Mouse (Mus musculus) forebrain, embryonic 15.5 days (tissue): Measurements from ENCODE around the gene Ubxn10. TPM values are rescaled to one million over a fixed set of nuclear protein-coding genes. Genes with fewer than 3 reads are reported as not detected.

ENCODE experiments used
- ATAC-seq: fragments of 200-750 bp; cut with Nextera tagmentation; replicated peaks from 2 replicates; pipeline ENCODE4 v1.8.0; 2017; ENCODE audit warnings: mild to moderate bottlenecking, moderate TSS enrichment, moderate library complexity
- H3K27ac ChIP-seq: fragments of 300-500 bp; sonication (generic); replicated peaks from 2 replicates; pipeline ENCODE4 v1.5.1; 2015; ENCODE audit warnings: mild to moderate bottlenecking, inconsistent platforms
- H3K27me3 ChIP-seq: fragments of 300-500 bp; sonication (generic); 2 replicates; pipeline ENCODE4 v1.6.1; 2015; ENCODE audit warnings: inconsistent platforms
- H3K36me3 ChIP-seq: fragments of 300-500 bp; sonication (generic); 2 replicates; pipeline ENCODE4 v1.6.1; 2015; ENCODE audit warnings: mild to moderate bottlenecking, inconsistent platforms
- H3K4me1 ChIP-seq: fragments of 300-500 bp; sonication (generic); 2 replicates; pipeline ENCODE4 v1.6.1; 2015; ENCODE audit warnings: inconsistent platforms
- H3K4me2 ChIP-seq: fragments of 300-500 bp; sonication (generic); replicated peaks from 2 replicates; pipeline ENCODE4 v1.6.1; 2015; ENCODE audit warnings: mild to moderate bottlenecking, inconsistent platforms
- H3K4me3 ChIP-seq: fragments of 300-500 bp; sonication (generic); 2 replicates; pipeline ENCODE4 v1.5.1; 2015; ENCODE audit warnings: mild to moderate bottlenecking, inconsistent platforms
- H3K9ac ChIP-seq: fragments of 300-500 bp; sonication (generic); replicated peaks from 2 replicates; pipeline ENCODE4 v1.6.1; 2015; ENCODE audit warnings: mild to moderate bottlenecking, inconsistent platforms
- H3K9me3 ChIP-seq: fragments of 300-500 bp; sonication (generic); 2 replicates; pipeline ENCODE4 v1.6.1; 2016; ENCODE audit warnings: inconsistent platforms
- WGBS: fragments of 180-500 bp; shearing (Covaris S2); methylation state at CpG from one replicate; pipeline ENCODE4 v1.1.7; 2015; ENCODE audit warnings: mixed read lengths; 5-methylcytosine and 5-hydroxymethylcytosine counted together
- polyA plus RNA-seq: library from polyadenylated mRNA; unstranded; fragments of >200 nt; fragmentation: Nextera tagmentation; extraction: Ambion mirVana; gene quantifications from 2 replicates; pipeline ENCODE4 v1.2.1, GENCODE M21; 2015

Gene Ubxn10
- polyA plus RNA-seq, 1 experiment from 2014 or later: 3.2 TPM

DNA sequence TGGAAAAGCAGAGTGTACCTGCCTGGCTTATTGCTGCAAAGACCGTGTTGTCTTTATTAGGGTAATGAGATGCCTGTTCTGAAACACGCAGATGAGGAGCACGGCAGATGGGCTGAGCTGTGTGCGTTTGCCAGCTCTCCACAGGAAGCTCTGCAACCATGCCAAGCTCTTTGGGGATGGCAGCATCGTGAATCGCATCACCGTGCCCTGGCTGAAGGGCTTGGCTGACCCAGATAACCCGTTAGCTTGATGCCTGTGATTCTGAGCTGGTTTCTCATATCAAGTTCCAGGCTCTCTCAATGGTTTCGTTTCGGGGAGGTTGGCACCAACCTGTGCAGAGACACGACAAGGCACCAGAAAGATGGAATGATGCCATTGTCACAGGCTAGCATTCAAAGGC, 26.3 kb downstream of the Ubxn10 start:
- ATAC-seq: peak; percentile 63; the same call in 1 of the 2 replicates
- Histone ChIP-seq H3K4me2 (peak overlapping the region; percentile 25), H3K4me3 (no peak overlapping the region), H3K9me3 (no peaks in the 10 kb centered on the region), H3K27ac (peak overlapping the region; percentile 80), H3K4me1 (peaks cover 21% of the 10 kb centered on the region), H3K9ac (no peak overlapping the region), H3K36me3 (no peaks in the 10 kb centered on the region), H3K27me3 (no peaks in the 10 kb centered on the region)
- WGBS: 48% methylated on average over 11 of the region's 11 CpGs

GRCm38 (mm10) chr4:138709944-138710343, 27.0 kb downstream of the Ubxn10 start:
- H3K9ac ChIP-seq: no peak overlapping the region
- no peaks in the 10 kb centered on the region for H3K27me3 ChIP-seq
- H3K4me3 ChIP-seq: no peak overlapping the region
- no peaks in the 10 kb centered on the region for H3K9me3 ChIP-seq
- H3K4me1 ChIP-seq: peaks cover 21% of the 10 kb centered on the region
- ATAC-seq: no peak; the same call in 1 of the 2 replicates
- 57% methylated on average over 7 of the region's 7 CpGs for WGBS
- H3K36me3 ChIP-seq: no peaks in the 10 kb centered on the region
- peak overlapping the region; percentile 80 for H3K27ac ChIP-seq
- 0 out of 2 replicates have a peak overlapping the region, but pooled peaks have one; percentile 25 for H3K4me2 ChIP-seq

DNA sequence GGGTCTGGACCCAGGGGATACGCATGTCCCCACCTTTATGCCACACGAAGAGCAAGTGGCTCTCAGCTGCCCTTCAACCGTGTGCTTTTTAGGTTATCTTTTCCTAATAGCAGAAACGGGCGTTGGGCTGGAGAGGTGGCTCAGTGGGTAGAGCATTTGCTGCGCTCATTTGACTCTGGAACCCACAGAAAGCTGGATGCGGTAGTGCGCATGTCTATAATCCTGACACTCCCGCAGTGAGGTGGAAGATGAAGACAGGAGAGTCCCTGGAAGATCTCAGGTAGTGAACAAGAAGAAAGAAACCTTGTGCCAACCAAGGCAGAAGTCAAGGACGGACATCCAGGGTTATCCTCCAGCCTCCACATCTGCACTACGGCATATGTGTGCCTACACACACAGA, 27.7 kb downstream of the Ubxn10 start:
- Histone ChIP-seq H3K9me3 (no peaks in the 10 kb centered on the region), H3K36me3 (no peaks in the 10 kb centered on the region), H3K27ac (no peak overlapping the region), H3K4me1 (peaks cover 21% of the 10 kb centered on the region), H3K4me3 (no peak overlapping the region), H3K4me2 (no peak overlapping the region), H3K27me3 (no peaks in the 10 kb centered on the region), H3K9ac (no peak overlapping the region)
- WGBS: 87% methylated on average over 11 of the region's 11 CpGs
- no peak for ATAC-seq

DNA sequence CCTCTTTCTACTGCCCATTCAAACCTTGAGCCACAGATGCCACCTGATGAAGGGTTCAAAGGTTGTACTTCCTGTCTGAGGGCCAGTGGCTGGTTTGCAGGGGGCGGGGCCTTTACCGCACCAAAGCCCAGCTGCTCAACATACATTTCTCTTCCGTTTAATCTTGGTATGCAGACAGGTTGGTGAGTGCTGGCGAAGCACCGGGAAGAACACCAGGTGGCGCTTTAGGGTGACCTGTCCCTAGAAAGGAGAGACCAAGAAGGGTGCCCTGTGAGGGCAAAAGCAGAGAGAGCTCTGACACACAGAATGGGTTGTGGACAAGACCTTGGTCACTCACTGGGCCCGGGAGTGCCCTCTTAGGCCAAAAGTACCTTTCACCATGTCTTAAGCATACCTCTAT, 28.3 kb downstream of the Ubxn10 start:
- 14% methylated on average over 7 of the region's 7 CpGs for WGBS
- peaks cover 24% of the 10 kb centered on the region for H3K4me1 ChIP-seq
- no peaks in the 10 kb centered on the region for H3K36me3 ChIP-seq
- no peaks in the 10 kb centered on the region for H3K9me3 ChIP-seq
- ATAC-seq: no peak
- H3K4me3 ChIP-seq: no peak overlapping the region
- no peaks in the 10 kb centered on the region for H3K27me3 ChIP-seq
- no peak overlapping the region for H3K4me2 ChIP-seq
- H3K9ac ChIP-seq: no peak overlapping the region
- H3K27ac ChIP-seq: no peak overlapping the region

GRCm38 (mm10) chr4:138706620-138707019, 30.3 kb downstream of the Ubxn10 start:
- H3K4me2 ChIP-seq: no peak overlapping the region
- H3K4me3 ChIP-seq: no peak overlapping the region
- H3K9ac ChIP-seq: no peak overlapping the region
- peaks cover 25% of the 10 kb centered on the region for H3K4me1 ChIP-seq
- no peak for ATAC-seq
- no peak overlapping the region for H3K27ac ChIP-seq
- 91% methylated on average over 8 of the region's 8 CpGs for WGBS
- H3K9me3 ChIP-seq: no peaks in the 10 kb centered on the region
- H3K36me3 ChIP-seq: no peaks in the 10 kb centered on the region
- no peaks in the 10 kb centered on the region for H3K27me3 ChIP-seq

- Histone ChIP-seq H3K4me2 (no peak overlapping the region), H3K27ac (no peak overlapping the region), H3K27me3 (no peaks in the 10 kb centered on the region), H3K4me1 (peaks cover 6% of the 10 kb centered on the region; the same call in 1 of the 2 replicates), H3K9me3 (no peaks in the 10 kb centered on the region), H3K36me3 (no peaks in the 10 kb centered on the region), H3K9ac (no peak overlapping the region), H3K4me3 (no peak overlapping the region)
- no peak for ATAC-seq
- WGBS: 85% methylated on average over 4 of the region's 4 CpGs
These were observed 32.8 kb downstream of the Ubxn10 start for GRCm38 (mm10) chr4:138704169-138704568.

DNA sequence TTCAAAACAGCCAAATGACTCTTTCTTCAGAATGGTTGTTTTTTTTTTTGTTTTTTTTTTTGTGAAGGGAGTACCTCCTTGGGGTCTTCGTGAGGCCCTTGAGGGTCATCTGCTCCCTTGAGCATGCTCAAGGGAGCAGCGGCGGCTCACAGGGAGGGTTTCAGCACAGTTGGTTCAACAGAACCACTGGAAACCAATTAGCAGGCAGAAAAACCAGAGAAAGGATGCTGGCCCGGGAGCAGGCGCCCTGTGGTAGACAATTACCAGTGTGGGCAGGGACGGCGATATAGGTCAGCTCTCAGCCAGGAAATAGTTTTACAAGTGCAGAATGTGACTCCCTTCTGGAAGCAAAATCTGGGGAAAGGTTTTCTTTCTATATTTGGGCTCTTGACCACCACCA, 33.4 kb downstream of the Ubxn10 start:
- no peak for ATAC-seq
- no peaks in the 10 kb centered on the region for H3K36me3 ChIP-seq
- H3K27me3 ChIP-seq: no peaks in the 10 kb centered on the region
- H3K4me1 ChIP-seq: peaks cover 4% of the 10 kb centered on the region; the same call in 1 of the 2 replicates
- no peak overlapping the region for H3K4me2 ChIP-seq
- no peak overlapping the region for H3K4me3 ChIP-seq
- 24% methylated on average over 7 of the region's 7 CpGs for WGBS
- H3K27ac ChIP-seq: no peak overlapping the region
- H3K9me3 ChIP-seq: no peaks in the 10 kb centered on the region
- no peak overlapping the region for H3K9ac ChIP-seq

GRCm38 (mm10) chr4:138702528-138702927, 34.4 kb downstream of the Ubxn10 start:
- H3K27ac ChIP-seq: no peak overlapping the region
- 83% methylated on average over 8 of the region's 8 CpGs for WGBS
- no peak overlapping the region for H3K4me3 ChIP-seq
- peaks cover 4% of the 10 kb centered on the region; the same call in 1 of the 2 replicates for H3K4me1 ChIP-seq
- H3K27me3 ChIP-seq: no peaks in the 10 kb centered on the region
- no peak for ATAC-seq
- H3K4me2 ChIP-seq: no peak overlapping the region
- H3K9me3 ChIP-seq: no peaks in the 10 kb centered on the region
- no peak overlapping the region for H3K9ac ChIP-seq
- H3K36me3 ChIP-seq: no peaks in the 10 kb centered on the region

DNA sequence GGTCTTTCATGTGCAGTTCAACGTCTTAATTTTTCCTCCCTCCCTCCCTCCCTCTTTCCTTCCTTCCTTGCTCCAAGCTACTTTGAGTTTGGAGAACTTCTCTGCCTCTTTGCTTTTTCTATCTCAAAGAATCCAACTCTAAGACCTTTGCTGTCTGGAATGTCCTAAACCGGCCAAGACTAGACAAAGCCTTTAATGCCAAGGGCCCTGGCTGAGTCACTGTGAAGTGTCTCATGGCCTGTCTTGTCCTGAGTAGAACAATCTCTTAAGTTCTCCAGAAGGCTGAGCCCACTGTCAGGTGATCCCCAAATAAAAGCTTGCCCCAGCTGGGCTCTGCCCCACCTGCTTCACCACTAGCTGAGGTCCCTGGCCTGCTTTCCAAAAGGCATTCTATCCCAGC, 34.9 kb downstream of the Ubxn10 start:
- Histone ChIP-seq H3K9me3 (no peaks in the 10 kb centered on the region), H3K4me3 (no peak overlapping the region), H3K4me2 (no peak overlapping the region), H3K9ac (no peak overlapping the region), H3K27ac (no peak overlapping the region), H3K36me3 (no peaks in the 10 kb centered on the region), H3K27me3 (no peaks in the 10 kb centered on the region), H3K4me1 (peaks cover 5% of the 10 kb centered on the region; the same call in 1 of the 2 replicates)
- 81% methylated on average over 2 of the region's 2 CpGs for WGBS
- ATAC-seq: no peak

DNA sequence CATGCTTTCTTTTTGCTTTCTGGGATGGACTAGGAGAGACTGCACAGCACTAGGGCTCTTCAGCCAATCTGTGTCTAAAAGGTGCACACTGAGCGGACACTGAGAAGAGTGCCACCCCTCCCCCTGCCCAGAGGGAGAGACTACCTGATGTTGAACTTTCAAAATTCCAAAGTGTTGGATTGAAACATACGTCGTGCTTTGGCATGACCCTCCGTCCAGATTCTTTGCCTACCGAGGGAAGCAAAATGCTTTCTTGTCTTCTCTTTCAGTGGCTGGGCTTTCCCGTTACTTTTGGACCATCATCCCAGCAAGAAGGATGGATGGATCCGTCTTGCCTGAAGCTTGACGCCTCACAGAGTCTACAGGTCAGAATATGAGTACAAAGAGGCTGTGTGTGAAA, 35.9 kb downstream of the Ubxn10 start:
- H3K9ac ChIP-seq: no peak overlapping the region
- H3K4me1 ChIP-seq: peaks cover 12% of the 10 kb centered on the region
- no peaks in the 10 kb centered on the region for H3K36me3 ChIP-seq
- no peaks in the 10 kb centered on the region for H3K27me3 ChIP-seq
- no peak overlapping the region for H3K4me2 ChIP-seq
- H3K9me3 ChIP-seq: no peaks in the 10 kb centered on the region
- H3K4me3 ChIP-seq: no peak overlapping the region
- no peak for ATAC-seq
- no peak overlapping the region for H3K27ac ChIP-seq
- WGBS: 77% methylated on average over 8 of the region's 8 CpGs

GRCm38 (mm10) chr4:138700184-138700982, 36.6 kb downstream of the Ubxn10 start:
- Histone ChIP-seq H3K9me3 (no peaks in the 10 kb centered on the region), H3K27ac (no peak overlapping the region), H3K36me3 (no peaks in the 10 kb centered on the region), H3K27me3 (no peaks in the 10 kb centered on the region), H3K4me2 (no peak overlapping the region), H3K4me3 (no peak overlapping the region), H3K9ac (no peak overlapping the region), H3K4me1 (peaks cover 12% of the 10 kb centered on the region)
- peak; percentile 72; the same call in 1 of the 2 replicates for ATAC-seq
- 28% methylated on average over 15 of the region's 15 CpGs for WGBS

- no peak overlapping the region for H3K4me2 ChIP-seq
- peaks cover 13% of the 10 kb centered on the region for H3K4me1 ChIP-seq
- no peak for ATAC-seq
- H3K27me3 ChIP-seq: no peaks in the 10 kb centered on the region
- 67% methylated on average over 2 of the region's 2 CpGs for WGBS
- H3K9ac ChIP-seq: no peak overlapping the region
- no peak overlapping the region for H3K27ac ChIP-seq
- no peak overlapping the region for H3K4me3 ChIP-seq
- H3K9me3 ChIP-seq: no peaks in the 10 kb centered on the region
- H3K36me3 ChIP-seq: no peaks in the 10 kb centered on the region
These were observed 38.7 kb downstream of the Ubxn10 start for GRCm38 (mm10) chr4:138698296-138698695.
